Mouse (Mus musculus) liver, embryonic 14.5 days (tissue): Measurements from ENCODE around the gene Rxra. TPM values are rescaled to one million over a fixed set of nuclear protein-coding genes. Genes with fewer than 3 reads are reported as not detected.

Experiments used
- ATAC-seq: fragments of 200-750 bp; cut with Nextera tagmentation; 2 replicates; pipeline ENCODE4 v1.8.0; 2017; ENCODE audit warnings: moderate number of reproducible peaks, mild to moderate bottlenecking, moderate library complexity; ENCODE audit not compliant: insufficient read depth
- DNase-seq, 3 experiments: peaks; one replicate each; pipeline ENCODE4 v3.0.0-alpha.2; 2012 to 2013; ENCODE audit warnings: low read depth in 3 of 3, low spot score in 3 of 3
- H3K27ac ChIP-seq: fragments of 300-500 bp; sonication (generic); 2 replicates; pipeline ENCODE4 v1.5.1; 2014; ENCODE audit warnings: moderate library complexity, mild to moderate bottlenecking, control low read depth, inconsistent platforms
- H3K27me3 ChIP-seq: fragments of 300-500 bp; sonication (generic); 2 replicates; pipeline ENCODE4 v1.6.1; 2014; ENCODE audit warnings: mild to moderate bottlenecking, low read length, moderate library complexity; ENCODE audit not compliant: control insufficient read depth, insufficient read depth
- H3K36me3 ChIP-seq: fragments of 300-500 bp; sonication (generic); replicated peaks from 2 replicates; pipeline ENCODE4 v1.6.1; 2014; ENCODE audit warnings: low read depth; ENCODE audit not compliant: control insufficient read depth, insufficient read depth
- H3K4me1 ChIP-seq, 2 experiments: fragments of 200-500 bp in 1 of 2; fragments of 300-500 bp in 1 of 2; sonication (generic) in 1 of 2; replicated peaks; 2 replicates each; pipeline ENCODE4 v1.6.1; 2012 to 2014; ENCODE audit warnings: antibody characterized with exemption in 1 of 2, inconsistent platforms in 1 of 2, low read length in 1 of 2; ENCODE audit not compliant: control insufficient read depth in 2 of 2, insufficient read depth in 2 of 2
- H3K4me2 ChIP-seq: fragments of 300-500 bp; sonication (generic); 2 replicates; pipeline ENCODE4 v1.6.1; 2014; ENCODE audit warnings: low read depth, mild to moderate bottlenecking, control low read depth, moderate library complexity
- H3K4me3 ChIP-seq, 2 experiments: fragments of 200-500 bp in 1 of 2; fragments of 300-500 bp in 1 of 2; sonication (generic) in 1 of 2; 2 replicates each; pipeline ENCODE4 v1.5.1; 2012 to 2014; ENCODE audit warnings: low read depth in 2 of 2, low read length in 2 of 2, mild to moderate bottlenecking in 2 of 2, control low read depth in 1 of 2, inconsistent platforms in 1 of 2, moderate library complexity in 1 of 2; ENCODE audit not compliant: insufficient read depth in 1 of 2
- H3K9ac ChIP-seq: fragments of 300-500 bp; sonication (generic); replicated peaks from 2 replicates; pipeline ENCODE4 v1.6.1; 2014; ENCODE audit warnings: mild to moderate bottlenecking, control low read depth, moderate library complexity
- H3K9me3 ChIP-seq: fragments of 300-500 bp; sonication (generic); 2 replicates; pipeline ENCODE4 v1.6.1; 2016; ENCODE audit warnings: low read length, mixed read lengths; ENCODE audit not compliant: control insufficient read depth
- CTCF ChIP-seq: IDR thresholded peaks from 2 replicates; pipeline ENCODE4 v1.5.1; 2016; ENCODE audit warnings: antibody characterized with exemption, low read depth, control low read depth
- EP300 ChIP-seq: IDR thresholded peaks from 2 replicates; pipeline ENCODE4 v1.6.1; 2016; ENCODE audit warnings: antibody characterized with exemption, low read depth
- WGBS: fragments of 180-500 bp; shearing (Covaris S2); extraction: QIAGEN DNeasy Blood & Tissue Kit; methylation state at CpG from one replicate; pipeline ENCODE4 v1.1.7; 2014; ENCODE audit not compliant: insufficient replicate concordance; 5-methylcytosine and 5-hydroxymethylcytosine counted together
- polyA plus RNA-seq, 2 experiments: library from polyadenylated mRNA; depleted of rRNA in 1 of 2; stranded (reverse) in 1 of 2; unstranded in 1 of 2; fragments of >200 nt; fragmentation: Nextera tagmentation in 1 of 2; extraction: Ambion mirVana in 1 of 2; gene quantifications; 2 replicates each; pipeline versions ENCODE4 v1.2.1 to v1.2.3; 2012 to 2014

The Rxra gene
- polyA plus RNA-seq, 2 experiments = 2.4 to 7.5 TPM

DNA sequence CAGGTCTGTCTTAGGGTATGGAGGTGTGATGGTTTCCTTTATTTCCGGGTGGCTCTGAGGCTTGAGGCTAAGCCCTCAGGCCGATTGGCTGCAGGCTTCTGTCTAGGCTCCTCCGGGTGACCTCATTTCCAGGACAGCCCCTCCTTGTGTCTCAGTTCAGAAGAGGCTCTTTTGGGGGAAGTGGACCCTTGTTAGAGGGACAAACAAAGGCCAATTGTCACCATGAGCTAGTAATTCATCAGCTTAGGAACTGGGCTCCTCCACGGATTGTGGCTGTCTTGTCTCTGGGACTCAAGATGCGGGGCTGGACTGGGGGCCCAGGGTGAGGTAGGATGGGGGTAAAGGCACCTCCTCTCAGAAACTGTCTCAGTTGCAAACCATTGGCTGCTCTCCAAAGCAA, 5.5 kb upstream of the Rxra start:
- no peaks in the 10 kb centered on the region for H3K36me3 ChIP-seq
- H3K4me3 ChIP-seq = no peak overlapping the region
- ATAC-seq (no peak), DNase-seq (no peak)
- no peak overlapping the region for H3K27ac ChIP-seq
- TF ChIP-seq CTCF (no peak), EP300 (no peak)
- H3K9me3 ChIP-seq = no peaks in the 10 kb centered on the region
- no peaks in the 10 kb centered on the region for H3K27me3 ChIP-seq
- H3K9ac ChIP-seq = no peak overlapping the region
- H3K4me2 ChIP-seq = no peak overlapping the region
- 45% methylated on average over 5 of the region's 5 CpGs for WGBS
- H3K4me1 ChIP-seq = peaks cover 0 to 13% of the 10 kb centered on the region in 2 experiments; a peak in 3 of 4 replicates

DNA sequence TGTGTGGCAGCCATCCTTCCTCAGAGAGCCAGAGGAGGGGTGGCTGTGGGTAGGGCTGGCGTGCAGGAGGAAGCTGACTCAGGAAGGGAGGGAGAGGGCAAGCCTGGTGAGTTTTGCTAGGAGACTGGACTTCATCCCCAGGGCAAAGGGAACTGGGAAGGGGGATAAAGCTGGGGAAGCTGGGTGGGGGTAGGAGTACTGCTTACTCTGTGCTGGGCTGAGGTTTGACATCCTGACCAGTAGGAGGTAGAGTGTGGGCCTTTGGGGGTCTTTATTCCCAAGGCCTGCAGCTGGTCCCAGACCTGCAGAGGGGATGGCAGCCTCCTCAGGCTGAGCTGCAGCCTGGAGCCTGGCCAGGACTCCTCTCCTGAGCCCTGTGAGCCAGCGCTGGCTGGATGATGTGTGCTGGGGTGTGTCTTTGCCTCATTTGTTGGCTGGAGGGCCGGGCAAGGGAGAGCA, 4.6 kb upstream of the Rxra start:
- TF ChIP-seq EP300 (no peak), CTCF (no peak)
- no peak overlapping the region for H3K4me3 ChIP-seq
- H3K36me3 ChIP-seq = no peaks in the 10 kb centered on the region
- no peak overlapping the region for H3K4me2 ChIP-seq
- H3K4me1 ChIP-seq = peaks cover 0 to 10% of the 10 kb centered on the region in 2 experiments; a peak in 2 of 4 replicates
- H3K9ac ChIP-seq = no peak overlapping the region
- H3K27ac ChIP-seq = no peak overlapping the region
- WGBS = 36% methylated on average over 3 of the region's 3 CpGs
- peak; percentile 40; the same call in 1 of the 2 replicates for ATAC-seq
- H3K9me3 ChIP-seq = no peaks in the 10 kb centered on the region
- peaks cover 8% of the 10 kb centered on the region for H3K27me3 ChIP-seq
- no peak for DNase-seq

DNA sequence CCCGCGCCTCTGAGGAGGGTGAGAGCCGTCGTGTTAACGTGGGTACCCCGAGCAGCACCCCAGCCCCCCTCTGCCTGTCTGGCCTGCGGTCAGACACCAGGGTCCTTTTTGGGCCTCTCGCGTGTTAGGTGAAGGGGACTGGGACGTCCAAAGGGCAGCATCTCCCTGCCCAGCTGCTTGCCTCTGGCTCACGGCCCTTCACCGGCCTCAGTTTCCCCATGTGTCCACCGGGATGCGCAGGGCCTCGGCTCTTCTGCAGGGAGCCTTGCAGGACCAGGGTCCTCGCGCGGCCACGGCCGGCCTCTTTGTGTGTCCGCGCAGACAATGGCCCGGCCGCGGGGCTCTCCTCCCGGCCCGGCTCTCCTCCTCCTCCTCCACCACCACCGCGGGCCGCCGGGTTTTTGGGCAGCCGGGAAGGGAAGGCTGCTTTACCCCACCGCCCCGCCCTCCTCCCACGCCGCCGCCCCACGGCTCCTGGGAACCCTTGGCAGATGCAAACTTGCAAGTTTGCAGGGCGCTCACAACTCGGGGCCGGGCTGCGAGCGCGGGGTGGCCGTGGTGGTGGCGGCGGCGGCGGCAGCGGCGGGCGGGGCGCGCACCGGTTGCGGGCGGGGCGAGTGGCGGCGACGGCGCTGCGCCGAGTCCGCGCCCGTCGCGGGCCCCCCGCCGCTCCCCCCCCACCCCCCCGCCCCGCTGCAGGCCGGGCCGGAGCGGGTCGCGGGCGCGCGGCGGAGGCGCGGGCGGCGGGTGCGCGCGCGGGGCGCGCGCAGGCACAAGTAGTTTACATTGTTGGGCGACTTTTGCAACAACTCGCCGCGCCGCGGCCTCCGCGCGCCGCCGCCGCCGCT, 462 bp downstream of the Rxra start:
- Histone ChIP-seq H3K4me3 (peak overlapping the region; percentile 35 to 76), H3K27me3 (peaks cover 9% of the 10 kb centered on the region), H3K4me2 (peak overlapping the region; percentile 85), H3K9me3 (no peaks in the 10 kb centered on the region), H3K4me1 (peaks cover 0 to 30% of the 10 kb centered on the region in 2 experiments; a peak in 2 of 4 replicates), H3K9ac (peak overlapping the region; percentile 65), H3K36me3 (no peaks in the 10 kb centered on the region), H3K27ac (0 out of 2 replicates have a peak overlapping the region, but pooled peaks have one; percentile 12)
- DNase-seq (no peak), ATAC-seq (peak; percentile 59)
- no peak for TF ChIP-seq CTCF
- no peak for TF ChIP-seq EP300
- 1% methylated on average over 64 of the region's 106 CpGs for WGBS

DNA sequence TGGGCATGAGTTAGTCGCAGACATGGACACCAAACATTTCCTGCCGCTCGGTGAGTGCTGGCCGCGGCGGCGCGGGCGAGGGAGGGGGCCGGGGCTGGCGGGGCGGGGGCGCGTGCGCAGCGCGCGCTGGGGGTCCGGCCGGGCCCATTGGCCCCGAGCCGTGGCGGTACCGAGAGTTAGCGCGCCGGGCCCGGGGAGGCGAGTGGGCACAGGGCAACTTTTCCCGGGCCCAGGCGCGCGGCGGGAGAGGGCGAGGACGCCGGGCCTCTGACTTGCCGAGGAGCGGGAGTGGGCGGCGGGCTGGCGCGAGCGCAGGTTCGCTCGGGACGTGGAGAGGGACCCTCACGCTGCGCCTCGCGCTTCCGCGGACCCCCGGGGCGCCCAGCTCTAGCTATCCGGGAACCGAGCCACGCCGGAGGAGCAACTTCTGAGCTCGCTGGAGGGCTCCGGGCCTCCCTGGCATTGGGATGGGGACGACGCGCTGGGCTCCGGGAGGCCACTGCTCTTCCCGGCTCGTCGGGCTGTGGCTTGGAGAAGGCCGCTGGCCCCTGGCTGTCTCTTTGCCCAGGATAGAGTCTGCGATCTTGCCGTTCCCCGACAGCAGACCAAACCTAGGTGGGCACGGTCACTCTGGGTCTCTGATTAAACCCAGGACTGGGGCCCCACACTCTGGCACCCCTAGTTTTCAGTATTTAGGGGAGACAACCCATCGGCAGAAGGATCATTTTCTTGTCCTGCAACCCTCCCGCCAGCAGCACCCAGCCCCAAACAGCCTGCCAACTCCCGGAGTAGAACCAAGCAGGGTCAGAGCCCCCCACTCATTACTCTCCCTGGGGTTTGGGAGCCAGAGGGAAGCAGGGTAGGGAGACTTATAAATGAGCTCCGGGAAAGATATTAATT, 1.4 kb downstream of the Rxra start:
- Histone ChIP-seq H3K4me1 (peaks cover 0 to 27% of the 10 kb centered on the region in 2 experiments; a peak in 2 of 4 replicates), H3K36me3 (no peaks in the 10 kb centered on the region), H3K9me3 (no peaks in the 10 kb centered on the region), H3K27me3 (peaks cover 9% of the 10 kb centered on the region), H3K27ac (peak overlapping the region; percentile 32), H3K4me2 (peak overlapping the region; percentile 85), H3K9ac (peak overlapping the region; percentile 65), H3K4me3 (peak overlapping the region; percentile 75 to 76)
- 2% methylated on average over 72 of the region's 77 CpGs for WGBS
- peak; percentile 15; the same call in 1 of the 2 replicates for ATAC-seq
- no peak for TF ChIP-seq CTCF
- TF ChIP-seq EP300 = no peak
- no peak for DNase-seq
